Mouse (Mus musculus) liver, embryonic 14.5 days (tissue): Measurements from ENCODE around the gene Muc4. TPM values are rescaled to one million over a fixed set of nuclear protein-coding genes. Genes with fewer than 3 reads are reported as not detected.
A peak's percentile ranks its signal among the peaks of the same experiment; 100 is the strongest.

Experiments
- ATAC-seq: fragments of 200-750 bp; cut with Nextera tagmentation; 2 replicates; pipeline ENCODE4 v1.8.0; 2017; ENCODE audit warnings: moderate number of reproducible peaks, mild to moderate bottlenecking, moderate library complexity; ENCODE audit not compliant: insufficient read depth
- DNase-seq, 3 experiments: peaks; one replicate each; pipeline ENCODE4 v3.0.0-alpha.2; 2012 to 2013; ENCODE audit warnings: low read depth in 3 of 3, low spot score in 3 of 3
- H3K27ac ChIP-seq: fragments of 300-500 bp; sonication (generic); 2 replicates; pipeline ENCODE4 v1.5.1; 2014; ENCODE audit warnings: moderate library complexity, mild to moderate bottlenecking, control low read depth, inconsistent platforms
- H3K27me3 ChIP-seq: fragments of 300-500 bp; sonication (generic); 2 replicates; pipeline ENCODE4 v1.6.1; 2014; ENCODE audit warnings: mild to moderate bottlenecking, low read length, moderate library complexity; ENCODE audit not compliant: control insufficient read depth, insufficient read depth
- H3K36me3 ChIP-seq: fragments of 300-500 bp; sonication (generic); replicated peaks from 2 replicates; pipeline ENCODE4 v1.6.1; 2014; ENCODE audit warnings: low read depth; ENCODE audit not compliant: control insufficient read depth, insufficient read depth
- H3K4me1 ChIP-seq, 2 experiments: fragments of 200-500 bp in 1 of 2; fragments of 300-500 bp in 1 of 2; sonication (generic) in 1 of 2; replicated peaks; 2 replicates each; pipeline ENCODE4 v1.6.1; 2012 to 2014; ENCODE audit warnings: antibody characterized with exemption in 1 of 2, inconsistent platforms in 1 of 2, low read length in 1 of 2; ENCODE audit not compliant: control insufficient read depth in 2 of 2, insufficient read depth in 2 of 2
- H3K4me2 ChIP-seq: fragments of 300-500 bp; sonication (generic); 2 replicates; pipeline ENCODE4 v1.6.1; 2014; ENCODE audit warnings: low read depth, mild to moderate bottlenecking, control low read depth, moderate library complexity
- H3K4me3 ChIP-seq, 2 experiments: fragments of 200-500 bp in 1 of 2; fragments of 300-500 bp in 1 of 2; sonication (generic) in 1 of 2; 2 replicates each; pipeline ENCODE4 v1.5.1; 2012 to 2014; ENCODE audit warnings: low read depth in 2 of 2, low read length in 2 of 2, mild to moderate bottlenecking in 2 of 2, control low read depth in 1 of 2, inconsistent platforms in 1 of 2, moderate library complexity in 1 of 2; ENCODE audit not compliant: insufficient read depth in 1 of 2
- H3K9ac ChIP-seq: fragments of 300-500 bp; sonication (generic); replicated peaks from 2 replicates; pipeline ENCODE4 v1.6.1; 2014; ENCODE audit warnings: mild to moderate bottlenecking, control low read depth, moderate library complexity
- H3K9me3 ChIP-seq: fragments of 300-500 bp; sonication (generic); 2 replicates; pipeline ENCODE4 v1.6.1; 2016; ENCODE audit warnings: low read length, mixed read lengths; ENCODE audit not compliant: control insufficient read depth
- CTCF ChIP-seq: IDR thresholded peaks from 2 replicates; pipeline ENCODE4 v1.5.1; 2016; ENCODE audit warnings: antibody characterized with exemption, low read depth, control low read depth
- EP300 ChIP-seq: IDR thresholded peaks from 2 replicates; pipeline ENCODE4 v1.6.1; 2016; ENCODE audit warnings: antibody characterized with exemption, low read depth
- WGBS: fragments of 180-500 bp; shearing (Covaris S2); extraction: QIAGEN DNeasy Blood & Tissue Kit; methylation state at CpG from one replicate; pipeline ENCODE4 v1.1.7; 2014; ENCODE audit not compliant: insufficient replicate concordance; 5-methylcytosine and 5-hydroxymethylcytosine counted together
- polyA plus RNA-seq, 2 experiments: library from polyadenylated mRNA; depleted of rRNA in 1 of 2; stranded (reverse) in 1 of 2; unstranded in 1 of 2; fragments of >200 nt; fragmentation: Nextera tagmentation in 1 of 2; extraction: Ambion mirVana in 1 of 2; gene quantifications; 2 replicates each; pipeline versions ENCODE4 v1.2.1 to v1.2.3; 2012 to 2014

The Muc4 gene
- polyA plus RNA-seq, 2 experiments, result 0.63 to 0.79 TPM

DNA sequence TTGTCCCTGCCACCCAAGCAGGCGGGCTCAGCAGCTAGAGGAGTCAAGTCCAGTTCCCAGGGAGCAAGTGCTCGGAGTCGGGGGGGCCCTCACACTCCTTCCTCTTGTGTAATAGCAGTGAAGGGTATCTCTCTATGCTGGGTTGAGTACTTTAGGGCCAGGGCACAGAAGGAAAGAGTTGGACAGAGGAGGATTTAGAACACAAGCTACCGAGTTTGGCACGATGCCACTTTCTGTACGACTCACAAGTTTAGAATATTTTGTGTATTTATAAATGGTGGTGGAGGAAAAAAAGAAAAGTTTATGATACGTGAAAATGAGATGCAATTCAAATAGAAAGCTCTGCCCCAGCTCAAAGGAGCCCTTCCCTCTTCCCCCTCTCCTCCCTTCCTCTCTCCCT lies 69.5 kb downstream of the Muc4 start:
- H3K27ac ChIP-seq, result no peak overlapping the region
- no peak overlapping the region for H3K4me3 ChIP-seq
- no peak for TF ChIP-seq EP300
- no peak for TF ChIP-seq CTCF
- H3K36me3 ChIP-seq, result no peaks in the 10 kb centered on the region
- H3K27me3 ChIP-seq, result no peaks in the 10 kb centered on the region
- WGBS, result 54% methylated on average over 7 of the region's 7 CpGs
- H3K9me3 ChIP-seq, result no peaks in the 10 kb centered on the region
- H3K4me1 ChIP-seq, result 0 out of 4 replicates have a peak, but pooled peaks cover 0 to 7% of the 10 kb centered on the region in 2 experiments
- H3K9ac ChIP-seq, result no peak overlapping the region
- no peak overlapping the region for H3K4me2 ChIP-seq
- ATAC-seq (no peak), DNase-seq (no peak)

DNA sequence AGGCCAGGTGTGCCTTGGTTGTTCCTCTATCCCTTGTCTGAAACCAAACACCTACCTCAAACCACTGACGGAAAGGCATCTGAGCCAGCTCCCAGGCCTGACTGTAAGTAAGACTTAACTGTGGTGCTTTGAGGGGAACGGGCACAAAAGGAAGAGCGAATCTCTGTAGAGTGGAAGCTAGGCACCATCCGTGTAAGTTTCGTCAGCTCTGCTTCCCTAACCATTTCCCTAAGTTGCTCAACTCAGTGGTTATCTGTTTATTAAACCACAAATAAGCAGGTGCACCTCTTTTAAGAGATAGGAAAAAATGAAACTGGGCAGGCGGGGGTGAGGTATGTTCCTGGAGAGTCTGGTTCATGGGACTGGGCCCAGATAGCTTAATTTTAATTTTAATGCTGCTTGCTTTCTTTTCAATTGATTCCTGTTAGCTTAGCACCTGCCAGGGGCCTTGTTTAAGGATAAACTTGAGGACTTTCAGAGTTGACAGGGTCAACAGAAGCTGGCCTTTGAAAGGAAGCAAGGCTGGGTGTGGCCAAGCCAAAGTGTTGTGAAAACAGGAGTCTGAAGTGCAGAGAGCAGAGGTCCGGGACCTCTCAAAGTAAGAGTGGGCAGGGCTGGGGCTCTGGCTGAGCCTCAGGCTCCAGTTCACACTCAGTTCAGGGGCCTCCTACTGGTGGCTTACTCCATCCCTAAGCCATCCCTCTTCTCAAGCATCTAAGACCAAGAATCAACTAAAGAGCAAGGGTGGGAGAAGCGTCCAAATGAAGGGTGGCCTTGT lies 71.9 kb downstream of the Muc4 start:
- Histone ChIP-seq H3K9me3 (no peaks in the 10 kb centered on the region), H3K4me1 (0 out of 4 replicates have a peak, but pooled peaks cover 0 to 7% of the 10 kb centered on the region in 2 experiments), H3K27ac (no peak overlapping the region), H3K4me2 (no peak overlapping the region), H3K4me3 (no peak overlapping the region), H3K9ac (no peak overlapping the region), H3K36me3 (no peaks in the 10 kb centered on the region), H3K27me3 (no peaks in the 10 kb centered on the region)
- ATAC-seq (no peak), DNase-seq (no peak)
- TF ChIP-seq CTCF (no peak), EP300 (no peak)
- WGBS, result 31% methylated on average over 8 of the region's 8 CpGs

DNA sequence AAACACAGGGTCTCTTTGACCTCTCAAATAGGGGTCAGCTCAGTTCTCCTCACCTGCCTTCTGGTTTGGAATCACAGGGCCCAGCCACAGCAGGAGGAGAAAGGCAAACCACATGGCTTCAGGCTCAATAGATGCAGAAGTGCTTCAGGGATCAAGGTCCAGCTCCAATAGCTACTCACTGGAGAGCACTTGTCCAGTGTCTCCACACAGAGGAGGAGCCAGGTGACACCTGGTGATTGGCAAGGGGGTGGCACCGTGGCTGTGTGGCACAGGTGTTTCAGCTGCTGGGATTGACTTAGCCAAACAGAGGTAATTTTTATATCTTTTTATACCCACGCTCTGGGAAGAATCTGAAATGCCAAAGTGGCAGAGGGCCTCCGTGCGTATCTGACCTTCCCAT lies 74.6 kb downstream of the Muc4 start, which contains the start of gene Smbd1:
Smbd1 (minus strand) TSS at position 157 of the 400 bp plus-strand sequence.
- no peak within 1 kb of the TSS for H3K4me3 ChIP-seq
- no peaks in the 10 kb centered on the region for H3K36me3 ChIP-seq
- peaks cover 0 to 5% of the 10 kb centered on the region in 2 experiments; a peak in 1 of 4 replicates for H3K4me1 ChIP-seq
- H3K27ac ChIP-seq, result no peak within 1 kb of the TSS
- TF ChIP-seq CTCF, result no peak
- TF ChIP-seq EP300, result no peak
- no peaks in the 10 kb centered on the region for H3K27me3 ChIP-seq
- ATAC-seq (no peak), DNase-seq (no peak)
- H3K9ac ChIP-seq, result no peak within 1 kb of the TSS
- no peak within 1 kb of the TSS for H3K4me2 ChIP-seq
- no peaks in the 10 kb centered on the region for H3K9me3 ChIP-seq
- WGBS, result 62% methylated on average over 4 of the region's 4 CpGs

DNA sequence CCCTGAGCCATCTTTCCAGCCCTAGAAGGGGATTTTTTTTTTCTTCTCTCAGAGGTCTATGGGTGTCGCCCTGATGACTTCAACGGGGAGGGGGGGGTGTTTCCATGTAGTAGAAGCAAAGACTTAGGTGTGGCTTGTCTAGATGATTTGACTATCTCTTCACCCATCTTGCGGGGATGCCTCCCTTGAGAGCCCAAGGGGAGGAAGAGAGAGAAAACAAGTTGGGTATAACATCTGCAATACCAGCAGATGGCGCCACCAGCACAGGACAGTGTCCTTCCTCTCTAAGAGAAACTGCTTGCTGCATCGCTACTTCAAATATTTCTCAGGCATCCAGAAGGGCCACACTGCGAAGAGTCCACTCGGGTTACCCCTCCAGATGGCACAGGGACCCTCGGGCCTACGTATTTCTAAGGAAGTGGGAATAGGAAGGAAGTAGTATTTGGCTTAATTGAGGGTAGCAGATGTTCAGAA lies 77.2 kb downstream of the Muc4 start:
- Histone ChIP-seq H3K9ac (no peak overlapping the region), H3K4me2 (peak overlapping the region; percentile 49), H3K27ac (no peak overlapping the region), H3K27me3 (no peaks in the 10 kb centered on the region), H3K9me3 (no peaks in the 10 kb centered on the region), H3K36me3 (no peaks in the 10 kb centered on the region), H3K4me3 (peak overlapping the region in 1 of 2 experiments; percentile 32; a peak in 1 of 4 replicates), H3K4me1 (peaks cover 0 to 2% of the 10 kb centered on the region in 2 experiments; a peak in 1 of 4 replicates)
- ATAC-seq (peak; percentile 35; the same call in 1 of the 2 replicates), DNase-seq (peak; percentile 60 to 72 (median 61))
- WGBS, result under 1% methylated on average over 9 of the region's 9 CpGs
- TF ChIP-seq EP300 (no peak), CTCF (peak; percentile 91)

DNA sequence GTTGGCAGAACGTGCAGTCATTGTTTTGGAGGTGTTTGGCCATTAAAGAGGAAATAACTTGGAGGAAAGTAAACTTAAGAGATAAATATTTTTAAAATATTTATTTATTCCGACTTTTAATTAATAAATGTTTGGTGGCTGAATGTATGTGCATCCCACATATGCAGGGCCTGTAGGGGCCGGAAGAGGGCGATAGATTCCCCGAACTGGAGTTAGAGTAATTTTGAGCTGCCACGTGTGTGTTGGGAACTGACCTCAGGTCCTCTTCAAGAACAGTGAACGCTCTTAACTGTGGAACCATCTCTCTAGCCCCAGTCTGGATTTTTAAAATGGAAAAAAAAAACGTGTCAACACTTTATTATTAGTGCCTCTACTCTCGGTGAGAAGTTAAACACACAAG lies 77.7 kb downstream of the Muc4 start:
- Histone ChIP-seq H3K27me3 (no peaks in the 10 kb centered on the region), H3K9ac (no peak overlapping the region), H3K4me3 (peak overlapping the region in 1 of 2 experiments; percentile 32; a peak in 1 of 4 replicates), H3K27ac (no peak overlapping the region), H3K4me2 (peak overlapping the region; percentile 49), H3K4me1 (peaks cover 0 to 2% of the 10 kb centered on the region in 2 experiments; a peak in 1 of 4 replicates), H3K9me3 (no peaks in the 10 kb centered on the region), H3K36me3 (no peaks in the 10 kb centered on the region)
- ATAC-seq (no peak), DNase-seq (no peak)
- WGBS, result 35% methylated on average over 9 of the region's 9 CpGs
- TF ChIP-seq CTCF, result no peak; the same call in 1 of the 2 replicates
- no peak for TF ChIP-seq EP300
